Mouse (Mus musculus) layer of hippocampus, postnatal 25 days (tissue): ENCODE data around the gene Tbl2. TPM values are rescaled to one million over a fixed set of nuclear protein-coding genes. Genes with fewer than 3 reads are reported as not detected.

Source experiments
- DNase-seq, 2 experiments: peaks; one replicate each; pipeline ENCODE4 v3.0.0; 2022; ENCODE audit warnings: mixed read lengths in 2 of 2, low spot score in 1 of 2; ENCODE audit errors: extremely low spot score in 1 of 2
- total RNA-seq, 2 experiments: library from RNA; stranded (reverse); gene quantifications; 2 replicates each; pipeline ENCODE4 v1.2.3; 2021

Tbl2 gene
- 10 to 100 TPM; 32.1 to 34.4 TPM for total RNA-seq

- peak; percentile 91 to 97 for DNase-seq
These were observed at the start of gene Tbl2 for GRCm38 (mm10) chr5:135149053-135149819. Gene Tbl2, plus strand, starts transcription at chr5:135149657.

- DNase-seq = no peak
These were observed 48.5 kb upstream of the Tbl2 start for GRCm38 (mm10) chr5:135100981-135101380.

GRCm38 (mm10) chr5:135103999-135104660 is 45.3 kb upstream of the Tbl2 start:
- DNase-seq = no peak

DNA sequence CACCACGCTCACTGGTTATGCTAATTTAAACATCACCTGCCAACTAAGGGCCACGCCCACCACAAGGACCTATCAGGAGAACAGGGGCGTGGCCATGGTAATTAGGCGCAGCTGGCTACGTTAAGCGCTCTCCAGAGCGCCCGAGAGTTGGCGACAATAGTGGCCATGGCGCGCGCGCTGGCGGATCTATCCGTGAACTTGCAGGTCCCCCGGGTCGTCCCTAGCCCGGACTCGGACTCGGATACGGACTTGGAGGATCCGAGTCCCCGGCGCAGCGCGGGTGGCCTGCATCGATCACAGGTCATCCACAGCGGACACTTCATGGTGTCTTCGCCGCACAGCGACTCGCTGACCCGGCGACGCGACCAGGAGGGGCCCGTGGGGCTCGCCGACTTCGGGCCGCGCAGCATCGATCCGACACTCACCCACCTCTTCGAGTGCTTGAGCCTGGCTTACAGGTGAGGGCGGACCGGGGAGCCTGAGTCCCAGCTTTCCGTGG is 42.6 kb upstream of the Tbl2 start:
- peak; percentile 24 to 47 for DNase-seq

- DNase-seq = peak in 1 of 2 experiments; percentile 14
These were observed 41.6 kb upstream of the Tbl2 start for GRCm38 (mm10) chr5:135107521-135108501.

- DNase-seq = no peak
These were observed 40.4 kb upstream of the Tbl2 start for GRCm38 (mm10) chr5:135109017-135109416.

DNA sequence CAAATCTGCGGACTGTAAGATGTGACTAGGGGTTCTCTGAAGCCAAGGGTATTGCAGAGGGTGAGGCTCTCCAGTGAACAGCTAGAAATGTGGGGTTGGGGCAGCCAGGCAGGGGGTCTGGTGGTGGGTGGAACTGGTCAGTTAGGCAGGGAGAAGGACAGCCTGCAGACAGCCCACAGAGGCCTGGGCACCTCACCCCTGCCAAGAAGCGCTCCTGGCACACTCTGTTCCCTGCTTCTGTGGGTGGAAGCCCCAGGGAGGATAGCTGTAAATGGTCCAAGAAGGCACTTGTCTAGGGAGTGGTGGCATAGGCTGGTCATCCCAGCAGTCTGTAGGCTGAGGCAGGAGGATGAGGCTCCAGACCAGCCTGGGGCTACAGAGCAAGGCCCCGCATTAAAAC is 40.0 kb upstream of the Tbl2 start:
- DNase-seq = no peak

DNA sequence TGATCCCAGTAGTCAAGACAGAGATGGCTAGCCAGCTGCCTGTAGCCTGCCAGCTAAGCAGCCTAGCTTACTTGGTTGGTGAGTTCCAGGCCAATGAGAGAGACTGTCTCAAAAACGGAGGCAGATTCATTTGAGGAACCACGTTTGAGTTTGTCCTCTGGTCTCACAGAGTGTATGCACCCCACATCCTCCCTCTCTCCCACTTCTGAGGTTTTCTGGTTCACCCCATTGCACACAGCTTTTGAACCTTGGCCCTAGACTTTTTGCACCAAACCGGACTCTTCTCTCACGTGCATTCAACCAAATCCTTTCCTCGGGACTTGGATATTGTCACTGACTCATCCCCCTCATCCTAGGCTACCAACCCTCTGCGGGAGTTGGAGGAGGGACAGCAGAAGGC is 39.5 kb upstream of the Tbl2 start:
- no peak for DNase-seq

GRCm38 (mm10) chr5:135113782-135114181 is 35.7 kb upstream of the Tbl2 start:
- DNase-seq = no peak

GRCm38 (mm10) chr5:135115241-135115640 is 34.2 kb upstream of the Tbl2 start:
- DNase-seq = no peak

DNA sequence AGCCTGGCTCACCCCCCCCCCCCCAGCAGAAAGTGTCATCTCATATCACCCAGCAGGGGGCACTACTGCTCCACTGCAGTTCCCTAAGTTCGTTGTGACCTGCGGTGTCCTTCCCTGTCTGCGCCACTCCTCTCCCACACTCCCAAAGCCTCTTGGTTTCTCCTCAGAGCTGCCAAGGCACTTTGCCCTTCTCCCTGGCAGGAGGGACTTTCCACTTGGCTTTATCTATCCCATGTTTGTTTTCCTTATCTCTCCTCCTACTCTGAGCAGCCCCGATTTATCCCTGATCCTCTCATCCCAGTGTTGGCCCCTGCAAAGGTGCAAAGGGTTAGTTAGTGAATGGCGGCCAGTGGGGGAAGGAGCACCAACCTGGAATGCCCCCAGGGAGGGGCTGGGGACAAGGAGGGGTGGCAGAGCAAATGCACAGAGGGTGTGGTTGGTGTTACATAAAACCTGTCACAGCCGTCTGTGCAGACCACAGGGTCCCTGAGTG is 30.8 kb upstream of the Tbl2 start:
- DNase-seq = peak; percentile 48 to 63

GRCm38 (mm10) chr5:135120753-135121152 is 28.7 kb upstream of the Tbl2 start:
- DNase-seq = no peak

DNA sequence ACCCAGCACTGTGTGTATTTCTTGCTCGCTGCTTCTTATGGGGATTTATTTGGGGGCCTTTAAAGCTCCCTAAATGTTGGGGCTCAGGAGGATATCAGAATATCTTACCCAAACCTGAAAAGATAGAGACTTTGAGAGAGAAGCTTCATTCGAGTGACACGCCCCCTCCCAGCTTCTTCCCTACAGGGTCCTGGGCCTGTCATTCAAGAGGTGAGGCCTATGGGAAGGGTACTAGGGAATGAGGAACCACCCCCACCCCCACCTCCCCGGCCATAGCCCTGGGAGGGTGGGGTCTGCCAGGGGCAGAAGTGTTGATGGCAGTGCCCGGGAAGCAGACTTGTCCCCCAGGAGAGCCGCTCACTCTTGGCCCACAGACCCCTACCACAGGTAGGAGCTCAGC is 23.3 kb upstream of the Tbl2 start:
- DNase-seq = no peak

- DNase-seq = no peak
These were observed 21.8 kb upstream of the Tbl2 start for GRCm38 (mm10) chr5:135127669-135128068.

GRCm38 (mm10) chr5:135129747-135130146 is 19.7 kb upstream of the Tbl2 start:
- no peak for DNase-seq

DNA sequence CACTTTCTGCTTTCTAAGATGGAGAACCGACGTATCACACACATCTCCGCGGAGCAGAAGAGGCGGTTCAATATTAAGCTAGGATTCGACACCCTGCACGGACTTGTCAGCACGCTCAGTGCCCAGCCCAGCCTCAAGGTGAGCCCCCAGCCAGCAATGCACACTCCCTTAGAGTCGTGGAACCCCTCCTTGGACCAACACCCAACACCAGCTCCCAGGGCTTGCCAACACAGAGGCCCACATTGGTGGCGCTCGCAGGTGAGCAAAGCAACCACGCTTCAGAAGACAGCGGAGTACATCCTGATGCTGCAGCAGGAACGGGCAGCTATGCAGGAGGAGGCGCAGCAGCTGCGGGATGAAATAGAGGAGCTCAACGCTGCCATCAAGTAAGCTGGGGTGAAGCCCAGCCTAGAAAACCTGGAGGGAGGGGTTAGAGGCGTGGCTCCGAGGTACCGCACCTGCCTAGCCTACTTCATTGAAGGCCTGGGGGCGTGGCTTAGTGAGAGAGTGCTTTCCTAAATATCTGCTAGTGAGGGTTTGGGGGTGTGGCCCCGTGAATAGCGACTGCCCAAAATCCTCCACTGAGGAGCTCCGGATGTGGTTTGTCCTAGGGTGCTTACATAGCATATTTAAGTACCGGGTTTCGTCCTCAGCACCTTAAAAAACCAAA is 15.6 kb upstream of the Tbl2 start:
- DNase-seq = no peak

DNA sequence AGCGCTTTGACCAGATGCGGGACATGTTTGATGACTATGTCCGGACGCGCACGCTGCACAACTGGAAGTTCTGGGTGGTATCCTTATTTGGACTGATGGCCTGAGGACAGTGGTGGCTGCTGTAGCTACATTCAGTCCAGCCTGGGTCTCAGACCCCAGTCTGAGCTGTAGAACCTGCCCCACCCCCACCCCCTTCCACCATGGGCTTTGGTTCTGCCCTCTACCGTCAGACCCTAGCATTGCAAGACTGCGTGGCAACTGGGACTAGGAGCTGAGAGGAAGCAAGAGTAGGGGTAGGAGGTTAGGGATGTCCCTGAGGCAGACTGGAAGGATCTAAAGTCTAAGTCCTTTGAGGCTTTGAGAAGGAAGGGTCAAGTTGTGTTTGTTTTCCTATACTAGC is 14.9 kb upstream of the Tbl2 start:
- peak; percentile 17 to 46 for DNase-seq

DNA sequence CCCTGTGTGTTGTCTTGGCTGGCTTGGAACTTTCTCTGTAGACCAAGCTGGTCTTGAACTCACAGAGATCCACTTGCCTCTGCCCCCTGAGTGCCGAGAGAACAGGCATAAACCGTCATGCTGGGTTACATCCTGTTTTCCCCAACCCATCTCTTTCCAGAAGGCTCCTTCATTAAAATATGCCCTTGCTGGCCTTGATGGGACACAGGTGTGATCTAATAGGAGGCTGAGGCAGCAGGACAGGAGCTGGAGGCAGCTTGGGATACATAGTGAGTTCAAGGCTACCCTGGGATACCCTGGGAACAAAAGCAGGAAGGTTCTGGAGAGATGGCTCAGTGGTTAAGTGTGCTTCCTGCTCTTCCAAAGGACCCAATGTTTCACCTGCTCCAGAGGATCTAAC is 9.6 kb upstream of the Tbl2 start:
- DNase-seq = no peak

- DNase-seq = no peak
These were observed 5.0 kb upstream of the Tbl2 start for GRCm38 (mm10) chr5:135144469-135144868.

GRCm38 (mm10) chr5:135145532-135145931 is 3.9 kb upstream of the Tbl2 start:
- no peak for DNase-seq
